Mouse (Mus musculus) lung, postnatal 0 days (tissue): ENCODE measurements at regions not wholly inside any gene's neighbourhood (a gene's known extent, or its start where the extent isn't known, plus 50 kb on each side); places are given as distances from the start of the nearest gene placed in this dataset.

Source experiments
- ATAC-seq: fragments of 200-750 bp; cut with Nextera tagmentation; 2 replicates; pipeline ENCODE4 v1.8.0; 2017; ENCODE audit warnings: moderate library complexity
- DNase-seq: peaks from one replicate; pipeline ENCODE4 v3.0.0-alpha.2; 2016; ENCODE audit warnings: low spot score
- H3K27ac ChIP-seq: fragments of 300-500 bp; sonication (generic); 2 replicates; pipeline ENCODE4 v1.5.1; 2014; ENCODE audit warnings: antibody characterized with exemption, mild to moderate bottlenecking, low read length, mixed read lengths
- H3K27me3 ChIP-seq: fragments of 300-500 bp; sonication (generic); replicated peaks from 2 replicates; pipeline ENCODE4 v1.6.1; 2014; ENCODE audit warnings: low read length, mixed read lengths; ENCODE audit not compliant: insufficient read depth
- H3K36me3 ChIP-seq: fragments of 300-500 bp; sonication (generic); 2 replicates; pipeline ENCODE4 v1.6.1; 2014; ENCODE audit warnings: low read length, mixed read lengths; ENCODE audit not compliant: insufficient read depth
- H3K4me1 ChIP-seq: fragments of 300-500 bp; sonication (generic); 2 replicates; pipeline ENCODE4 v1.6.1; 2014; ENCODE audit warnings: antibody characterized with exemption, low read depth, low read length, mixed read lengths; ENCODE audit not compliant: insufficient read depth
- H3K4me2 ChIP-seq: fragments of 300-500 bp; sonication (generic); replicated peaks from 2 replicates; pipeline ENCODE4 v1.6.1; 2014; ENCODE audit warnings: low read depth, mild to moderate bottlenecking, low read length, moderate library complexity, mixed read lengths
- H3K4me3 ChIP-seq: fragments of 300-500 bp; sonication (generic); 2 replicates; pipeline ENCODE4 v1.5.1; 2014; ENCODE audit warnings: low read depth, low read length
- H3K9ac ChIP-seq: fragments of 300-500 bp; sonication (generic); replicated peaks from 2 replicates; pipeline ENCODE4 v1.6.1; 2014; ENCODE audit warnings: low read depth, mild to moderate bottlenecking
- H3K9me3 ChIP-seq: fragments of 300-500 bp; sonication (generic); 2 replicates; pipeline ENCODE4 v1.6.1; 2016; ENCODE audit warnings: low read length, mixed read lengths
- CTCF ChIP-seq: IDR thresholded peaks from 2 replicates; pipeline ENCODE4 v1.5.1; 2016; ENCODE audit warnings: antibody characterized with exemption, mild to moderate bottlenecking
- EP300 ChIP-seq: IDR thresholded peaks from 2 replicates; pipeline ENCODE4 v1.6.1; 2016; ENCODE audit warnings: antibody characterized with exemption, mild to moderate bottlenecking, control low read depth
- WGBS: fragments of 180-500 bp; shearing (Covaris S2); extraction: QIAGEN DNeasy Blood & Tissue Kit; methylation state at CpG from one replicate; pipeline ENCODE4 v1.1.7; 2014; 5-methylcytosine and 5-hydroxymethylcytosine counted together

DNA sequence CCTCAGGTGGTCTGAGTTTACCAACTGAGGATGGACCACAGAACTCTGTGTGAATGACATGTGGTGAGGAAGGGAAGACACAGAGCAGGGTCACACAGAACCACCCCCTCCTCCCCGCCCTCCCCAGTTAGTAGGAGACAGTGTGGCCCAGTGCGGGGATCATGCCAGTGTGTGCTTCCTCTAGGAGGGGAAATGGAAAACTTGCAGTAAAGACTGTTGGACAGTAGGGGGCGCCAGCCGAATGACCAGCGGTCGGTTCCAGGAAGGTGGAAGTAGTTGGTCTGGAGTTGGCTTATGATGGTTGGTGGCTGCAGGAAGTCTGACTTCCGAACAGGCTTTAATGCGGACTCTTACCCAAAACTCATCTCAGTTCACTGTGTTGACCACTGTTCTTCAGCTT is 87.3 kb downstream of the Syf2 start:
- 16% methylated on average over 8 of the region's 8 CpGs for WGBS
- H3K27me3 ChIP-seq: no peaks in the 10 kb centered on the region
- TF ChIP-seq EP300 (no peak), CTCF (peak; percentile 88)
- no peaks in the 10 kb centered on the region for H3K4me1 ChIP-seq
- H3K4me2 ChIP-seq: no peak overlapping the region
- ATAC-seq (peak; percentile 38; the same call in 1 of the 2 replicates), DNase-seq (peak; percentile 81)
- H3K9ac ChIP-seq: no peak overlapping the region
- no peaks in the 10 kb centered on the region for H3K36me3 ChIP-seq
- no peak overlapping the region for H3K4me3 ChIP-seq
- H3K9me3 ChIP-seq: no peaks in the 10 kb centered on the region
- no peak overlapping the region for H3K27ac ChIP-seq

DNA sequence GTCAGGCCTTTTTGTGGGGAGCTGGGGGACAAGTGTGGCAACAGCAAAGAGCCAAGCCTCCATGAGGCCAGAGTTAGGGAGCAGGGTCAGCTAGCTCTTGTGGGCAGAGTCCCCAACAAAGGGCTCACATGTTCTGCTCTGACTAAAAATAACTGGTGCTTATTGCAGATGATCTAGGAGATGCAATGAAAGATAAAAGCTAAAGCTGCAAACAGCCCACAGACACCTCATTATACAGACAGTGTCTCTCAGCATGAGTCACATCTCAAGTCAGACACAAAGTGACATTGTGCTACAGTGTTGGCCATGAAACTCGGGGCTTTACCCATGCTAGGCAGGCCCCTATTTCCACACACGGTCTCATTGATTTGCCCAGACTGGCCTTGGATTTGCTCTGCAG is 88.4 kb downstream of the Syf2 start:
- no peak overlapping the region for H3K4me2 ChIP-seq
- H3K4me3 ChIP-seq: no peak overlapping the region
- DNase-seq (peak; percentile 45), ATAC-seq (peak; percentile 61)
- no peaks in the 10 kb centered on the region for H3K36me3 ChIP-seq
- 59% methylated on average over 2 of the region's 2 CpGs for WGBS
- H3K9me3 ChIP-seq: no peaks in the 10 kb centered on the region
- no peaks in the 10 kb centered on the region for H3K4me1 ChIP-seq
- no peaks in the 10 kb centered on the region for H3K27me3 ChIP-seq
- TF ChIP-seq EP300: no peak
- TF ChIP-seq CTCF: no peak
- no peak overlapping the region for H3K27ac ChIP-seq
- H3K9ac ChIP-seq: no peak overlapping the region

DNA sequence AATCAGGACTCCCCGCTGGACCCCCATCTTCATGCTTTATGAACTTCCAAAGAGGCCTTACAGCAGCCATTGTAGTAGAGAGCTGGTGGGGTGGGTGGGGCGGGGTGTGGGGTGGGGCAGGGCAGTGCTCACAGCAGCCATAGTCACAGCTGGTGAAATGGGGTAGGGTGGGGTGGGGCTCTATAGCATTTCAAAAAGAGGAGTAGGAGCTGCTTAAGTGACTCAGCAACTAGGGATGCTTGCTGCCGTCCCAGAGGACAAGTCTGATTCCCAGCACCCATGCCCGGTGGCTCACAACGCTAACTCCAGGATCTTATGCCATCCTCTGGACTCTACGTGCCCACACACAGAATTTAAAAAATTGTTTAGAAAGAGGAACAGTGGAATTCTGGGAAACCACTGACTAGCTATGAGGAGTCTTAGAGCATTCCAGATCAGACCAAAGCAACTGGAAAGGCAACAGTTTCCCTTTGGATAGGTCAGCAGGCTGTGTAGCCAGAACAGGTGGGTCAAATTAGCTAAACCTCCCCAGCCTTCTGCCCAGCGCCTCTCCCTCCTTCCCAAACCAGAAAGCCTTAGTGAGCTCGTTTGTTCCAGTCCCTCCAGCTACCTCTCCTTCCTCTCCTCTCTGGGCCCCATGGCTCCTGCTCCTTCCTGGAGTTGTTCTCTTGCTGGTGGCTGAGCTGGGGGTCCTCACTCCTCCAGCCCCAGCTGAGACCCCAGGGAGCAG is 89.7 kb downstream of the Syf2 start:
- Histone ChIP-seq H3K27ac (no peak overlapping the region), H3K27me3 (no peaks in the 10 kb centered on the region), H3K9me3 (no peaks in the 10 kb centered on the region), H3K9ac (no peak overlapping the region), H3K4me3 (no peak overlapping the region), H3K4me1 (no peaks in the 10 kb centered on the region), H3K36me3 (no peaks in the 10 kb centered on the region), H3K4me2 (no peak overlapping the region)
- TF ChIP-seq CTCF (no peak), EP300 (no peak)
- DNase-seq: no peak
- no peak for ATAC-seq
- WGBS: 74% methylated on average over 8 of the region's 8 CpGs

DNA sequence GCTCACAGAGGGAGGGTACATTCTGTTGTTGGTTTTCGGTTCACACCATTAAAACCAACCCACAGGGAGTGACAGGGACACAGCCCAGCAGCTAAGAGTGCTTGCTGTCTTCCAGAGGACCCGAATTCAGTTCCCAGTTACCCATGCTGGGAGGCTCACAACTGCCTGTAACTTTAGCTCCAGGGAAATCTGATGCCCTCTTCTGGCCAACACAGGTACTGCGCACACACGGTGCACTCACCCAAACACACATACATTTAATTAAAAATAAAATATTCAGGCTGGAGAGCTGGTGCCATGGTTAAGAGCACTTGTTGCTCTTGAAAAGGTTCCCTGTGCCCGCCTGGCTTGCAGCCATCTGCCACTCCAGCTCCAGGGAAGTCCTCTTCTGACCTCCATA is 92.5 kb downstream of the Syf2 start:
- H3K4me2 ChIP-seq: no peak overlapping the region
- no peaks in the 10 kb centered on the region for H3K27me3 ChIP-seq
- H3K9ac ChIP-seq: no peak overlapping the region
- no peak overlapping the region for H3K27ac ChIP-seq
- TF ChIP-seq CTCF: peak; percentile 33
- no peak for TF ChIP-seq EP300
- DNase-seq (no peak), ATAC-seq (no peak)
- WGBS: 79% methylated on average over 5 of the region's 5 CpGs
- no peaks in the 10 kb centered on the region for H3K36me3 ChIP-seq
- H3K4me1 ChIP-seq: no peaks in the 10 kb centered on the region
- no peak overlapping the region for H3K4me3 ChIP-seq
- H3K9me3 ChIP-seq: no peaks in the 10 kb centered on the region

DNA sequence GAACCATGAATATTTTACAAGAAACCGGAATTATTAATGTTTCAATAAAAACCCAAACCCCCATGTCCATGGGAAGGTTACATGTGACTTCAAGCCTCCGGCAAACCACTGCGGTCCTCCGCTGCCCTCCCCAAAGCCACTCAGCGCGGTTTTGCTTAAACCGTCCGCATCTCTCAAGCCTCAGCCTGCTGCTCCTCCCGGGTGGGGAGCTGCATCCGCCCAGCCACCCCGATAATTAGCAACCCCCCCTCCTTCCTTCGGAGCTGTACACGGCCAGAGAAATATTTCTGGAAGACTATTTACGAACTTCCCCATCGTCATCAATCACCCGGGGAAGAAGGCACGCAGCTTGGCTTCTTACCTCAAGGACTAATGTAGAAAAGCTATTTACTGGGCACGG is 94.7 kb upstream of the Runx3 start:
- ATAC-seq: no peak
- no peak overlapping the region for H3K9ac ChIP-seq
- no peak overlapping the region for H3K4me3 ChIP-seq
- H3K27me3 ChIP-seq: no peaks in the 10 kb centered on the region
- DNase-seq: no peak
- no peak for TF ChIP-seq CTCF
- TF ChIP-seq EP300: no peak
- H3K4me1 ChIP-seq: no peaks in the 10 kb centered on the region
- no peak overlapping the region for H3K4me2 ChIP-seq
- no peak overlapping the region for H3K27ac ChIP-seq
- H3K9me3 ChIP-seq: no peaks in the 10 kb centered on the region
- no peaks in the 10 kb centered on the region for H3K36me3 ChIP-seq
- 34% methylated on average over 18 of the region's 18 CpGs for WGBS

DNA sequence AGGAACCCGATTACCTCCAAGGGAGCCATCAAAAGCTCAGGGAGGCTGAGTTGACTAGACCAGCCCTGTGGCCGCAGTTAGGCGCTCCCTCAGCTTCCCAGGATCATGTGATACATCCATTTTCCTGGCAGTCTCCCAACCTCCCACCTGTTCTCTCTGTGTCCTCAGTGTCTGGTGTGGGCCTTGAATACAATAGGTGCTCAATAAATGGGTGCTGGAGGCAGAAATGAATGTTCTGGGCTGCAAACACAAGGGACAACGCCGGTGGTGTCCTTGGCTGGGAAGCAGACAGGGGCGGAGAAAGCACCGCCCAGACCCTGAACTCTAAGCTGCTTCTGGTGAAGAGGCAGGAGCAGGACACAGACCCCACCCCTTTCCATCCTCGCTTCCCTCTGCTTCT is 93.3 kb upstream of the Runx3 start:
- no peaks in the 10 kb centered on the region for H3K9me3 ChIP-seq
- TF ChIP-seq EP300: no peak
- no peak for TF ChIP-seq CTCF
- H3K4me1 ChIP-seq: no peaks in the 10 kb centered on the region
- DNase-seq (no peak), ATAC-seq (no peak)
- H3K36me3 ChIP-seq: no peaks in the 10 kb centered on the region
- no peaks in the 10 kb centered on the region for H3K27me3 ChIP-seq
- H3K9ac ChIP-seq: no peak overlapping the region
- H3K4me2 ChIP-seq: no peak overlapping the region
- H3K27ac ChIP-seq: no peak overlapping the region
- H3K4me3 ChIP-seq: no peak overlapping the region
- 43% methylated on average over 8 of the region's 8 CpGs for WGBS

DNA sequence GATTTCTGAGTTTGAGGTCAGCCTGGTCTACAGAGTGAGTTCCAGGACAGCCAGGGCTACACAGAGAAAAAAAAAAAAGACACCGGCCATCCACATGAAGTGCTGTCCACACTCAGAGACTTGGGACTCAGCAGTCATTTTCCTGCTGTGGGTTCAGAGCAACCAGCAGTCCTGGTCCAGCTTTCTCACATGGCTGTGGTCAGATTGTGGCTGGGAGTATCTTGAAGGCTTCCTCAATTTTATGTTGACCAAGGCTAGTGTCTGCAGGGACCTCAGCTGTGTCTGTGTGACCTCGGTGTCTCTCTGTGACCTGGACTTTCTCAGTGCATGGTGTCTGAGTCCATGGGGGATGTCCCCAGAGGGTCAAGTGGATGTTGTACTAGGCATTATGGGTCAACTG is 90.7 kb upstream of the Runx3 start:
- no peaks in the 10 kb centered on the region for H3K27me3 ChIP-seq
- no peaks in the 10 kb centered on the region for H3K36me3 ChIP-seq
- ATAC-seq (no peak), DNase-seq (no peak)
- H3K4me1 ChIP-seq: no peaks in the 10 kb centered on the region
- no peak overlapping the region for H3K27ac ChIP-seq
- no peak overlapping the region for H3K9ac ChIP-seq
- H3K9me3 ChIP-seq: no peaks in the 10 kb centered on the region
- 89% methylated on average over 2 of the region's 2 CpGs for WGBS
- no peak overlapping the region for H3K4me3 ChIP-seq
- TF ChIP-seq CTCF (no peak), EP300 (no peak)
- no peak overlapping the region for H3K4me2 ChIP-seq
